Mouse (Mus musculus): ENCODE measurements around the gene Cntf. TPM values are rescaled to one million over a fixed set of nuclear protein-coding genes. Genes with fewer than 3 reads are reported as not detected.

Gene Cntf
- total RNA-seq (2014; rRNA removed) (1.3 TPM in 2 replicates), polyA plus RNA-seq (2015; fragmentation: Nextera tagmentation; extraction: Ambion mirVana) (0.96 and 1.1 TPM in 2 replicates)

GRCm38 (mm10) chr19:12765308-12765707, at the start of gene Cntf:
Cntf (minus strand) TSS chr19:12765632.
- H3K9ac ChIP-seq, result no peak within 1 kb of the TSS
- 52% methylated on average over 7 of the region's 7 CpGs for WGBS
- no peak for TF ChIP-seq CTCF (IDR thresholded peaks at IDR 0.05; ENCODE audit: low read depth)
- no peak within 1 kb of the TSS for H3K4me2 ChIP-seq (ENCODE audit: low read depth)
- DNase-seq (no peak), ATAC-seq (no peak)
- H3K4me1 ChIP-seq (ENCODE audit: insufficient read depth), result no peaks in the 10 kb centered on the region
- no peak within 1 kb of the TSS for H3K4me3 ChIP-seq (ENCODE audit: low read depth, low read length)
- peaks cover 44% of the 10 kb centered on the region for H3K36me3 ChIP-seq (ENCODE audit: insufficient read depth)
- H3K27me3 ChIP-seq (ENCODE audit: insufficient read depth, low read length), result no peaks in the 10 kb centered on the region
- no peaks in the 10 kb centered on the region for H3K9me3 ChIP-seq (ENCODE audit: low read length)
- no peak within 1 kb of the TSS for H3K27ac ChIP-seq (ENCODE audit: low read depth, low read length)

- Histone ChIP-seq H3K4me2 (ENCODE audit: low read depth) (no peak overlapping the region), H3K36me3 (ENCODE audit: insufficient read depth) (no peaks in the 10 kb centered on the region), H3K27me3 (ENCODE audit: insufficient read depth, low read length) (no peaks in the 10 kb centered on the region), H3K4me1 (ENCODE audit: insufficient read depth) (no peaks in the 10 kb centered on the region), H3K4me3 (ENCODE audit: low read depth, low read length) (no peak overlapping the region), H3K9me3 (ENCODE audit: low read length) (no peaks in the 10 kb centered on the region), H3K9ac (no peak overlapping the region), H3K27ac (ENCODE audit: low read depth, low read length) (no peak overlapping the region)
- no peak for TF ChIP-seq CTCF (IDR thresholded peaks at IDR 0.05; ENCODE audit: low read depth)
- DNase-seq, result no peak
- WGBS, result 87% methylated on average over 1 of the region's 1 CpGs
- no peak for ATAC-seq
Observed at GRCm38 (mm10) chr19:12813883-12814282, 48.5 kb upstream of the Cntf start.

- no peaks in the 10 kb centered on the region for H3K27me3 ChIP-seq (ENCODE audit: insufficient read depth, low read length)
- no peak overlapping the region for H3K9ac ChIP-seq
- TF ChIP-seq CTCF (IDR thresholded peaks at IDR 0.05; ENCODE audit: low read depth), result no peak
- DNase-seq (no peak), ATAC-seq (no peak)
- no peaks in the 10 kb centered on the region for H3K36me3 ChIP-seq (ENCODE audit: insufficient read depth)
- 55% methylated on average over 1 of the region's 1 CpGs for WGBS
- no peak overlapping the region for H3K4me3 ChIP-seq (ENCODE audit: low read depth, low read length)
- H3K27ac ChIP-seq (ENCODE audit: low read depth, low read length), result no peak overlapping the region
- no peaks in the 10 kb centered on the region for H3K4me1 ChIP-seq (ENCODE audit: insufficient read depth)
- H3K9me3 ChIP-seq (ENCODE audit: low read length), result no peaks in the 10 kb centered on the region
- no peak overlapping the region for H3K4me2 ChIP-seq (ENCODE audit: low read depth)
Observed at GRCm38 (mm10) chr19:12812644-12813364, 47.4 kb upstream of the Cntf start.

- H3K9ac ChIP-seq, result no peak overlapping the region
- no peak overlapping the region for H3K4me2 ChIP-seq (ENCODE audit: low read depth)
- H3K4me1 ChIP-seq (ENCODE audit: insufficient read depth), result no peaks in the 10 kb centered on the region
- H3K4me3 ChIP-seq (ENCODE audit: low read depth, low read length), result no peak overlapping the region
- H3K27ac ChIP-seq (ENCODE audit: low read depth, low read length), result no peak overlapping the region
- H3K36me3 ChIP-seq (ENCODE audit: insufficient read depth), result no peaks in the 10 kb centered on the region
- ATAC-seq, result no peak
- WGBS, result 75% methylated on average over 2 of the region's 2 CpGs
- H3K9me3 ChIP-seq (ENCODE audit: low read length), result no peaks in the 10 kb centered on the region
- TF ChIP-seq CTCF (IDR thresholded peaks at IDR 0.05; ENCODE audit: low read depth), result no peak
- no peaks in the 10 kb centered on the region for H3K27me3 ChIP-seq (ENCODE audit: insufficient read depth, low read length)
- DNase-seq, result no peak
Observed at GRCm38 (mm10) chr19:12806214-12806613, 40.8 kb upstream of the Cntf start.

GRCm38 (mm10) chr19:12805730-12806129, 40.3 kb upstream of the Cntf start:
- Histone ChIP-seq H3K4me1 (ENCODE audit: insufficient read depth) (no peaks in the 10 kb centered on the region), H3K9ac (no peak overlapping the region), H3K4me3 (ENCODE audit: low read depth, low read length) (no peak overlapping the region), H3K4me2 (ENCODE audit: low read depth) (no peak overlapping the region), H3K36me3 (ENCODE audit: insufficient read depth) (no peaks in the 10 kb centered on the region), H3K9me3 (ENCODE audit: low read length) (no peaks in the 10 kb centered on the region), H3K27ac (ENCODE audit: low read depth, low read length) (no peak overlapping the region), H3K27me3 (ENCODE audit: insufficient read depth, low read length) (no peaks in the 10 kb centered on the region)
- WGBS, result 91% methylated on average over 3 of the region's 3 CpGs
- TF ChIP-seq CTCF (IDR thresholded peaks at IDR 0.05; ENCODE audit: low read depth), result no peak
- ATAC-seq (no peak), DNase-seq (no peak)

- H3K36me3 ChIP-seq (ENCODE audit: insufficient read depth), result no peaks in the 10 kb centered on the region
- H3K9ac ChIP-seq, result no peak overlapping the region
- DNase-seq (no peak), ATAC-seq (no peak)
- H3K4me2 ChIP-seq (ENCODE audit: low read depth), result no peak overlapping the region
- no peak overlapping the region for H3K4me3 ChIP-seq (ENCODE audit: low read depth, low read length)
- TF ChIP-seq CTCF (IDR thresholded peaks at IDR 0.05; ENCODE audit: low read depth), result no peak
- WGBS, result 85% methylated on average over 1 of the region's 1 CpGs
- no peaks in the 10 kb centered on the region for H3K27me3 ChIP-seq (ENCODE audit: insufficient read depth, low read length)
- H3K4me1 ChIP-seq (ENCODE audit: insufficient read depth), result no peaks in the 10 kb centered on the region
- H3K27ac ChIP-seq (ENCODE audit: low read depth, low read length), result no peak overlapping the region
- no peaks in the 10 kb centered on the region for H3K9me3 ChIP-seq (ENCODE audit: low read length)
Observed at GRCm38 (mm10) chr19:12804237-12804636, 38.8 kb upstream of the Cntf start.

GRCm38 (mm10) chr19:12802830-12803229, 37.4 kb upstream of the Cntf start:
- no peak overlapping the region for H3K27ac ChIP-seq (ENCODE audit: low read depth, low read length)
- no peaks in the 10 kb centered on the region for H3K9me3 ChIP-seq (ENCODE audit: low read length)
- no peak overlapping the region for H3K4me2 ChIP-seq (ENCODE audit: low read depth)
- no peaks in the 10 kb centered on the region for H3K4me1 ChIP-seq (ENCODE audit: insufficient read depth)
- no peak for TF ChIP-seq CTCF (IDR thresholded peaks at IDR 0.05; ENCODE audit: low read depth)
- H3K27me3 ChIP-seq (ENCODE audit: insufficient read depth, low read length), result no peaks in the 10 kb centered on the region
- DNase-seq (no peak), ATAC-seq (no peak)
- no peak overlapping the region for H3K9ac ChIP-seq
- 71% methylated on average over 3 of the region's 3 CpGs for WGBS
- H3K36me3 ChIP-seq (ENCODE audit: insufficient read depth), result no peaks in the 10 kb centered on the region
- no peak overlapping the region for H3K4me3 ChIP-seq (ENCODE audit: low read depth, low read length)
